Mouse (Mus musculus): Measurements from ENCODE around the gene Tmem141. TPM values are rescaled to one million over a fixed set of nuclear protein-coding genes. Genes with fewer than 3 reads are reported as not detected.
A peak's percentile ranks its signal among the peaks of the same experiment; 100 is the strongest.

The Tmem141 gene
- polyA plus RNA-seq, 1 experiment: 18.3 TPM

DNA sequence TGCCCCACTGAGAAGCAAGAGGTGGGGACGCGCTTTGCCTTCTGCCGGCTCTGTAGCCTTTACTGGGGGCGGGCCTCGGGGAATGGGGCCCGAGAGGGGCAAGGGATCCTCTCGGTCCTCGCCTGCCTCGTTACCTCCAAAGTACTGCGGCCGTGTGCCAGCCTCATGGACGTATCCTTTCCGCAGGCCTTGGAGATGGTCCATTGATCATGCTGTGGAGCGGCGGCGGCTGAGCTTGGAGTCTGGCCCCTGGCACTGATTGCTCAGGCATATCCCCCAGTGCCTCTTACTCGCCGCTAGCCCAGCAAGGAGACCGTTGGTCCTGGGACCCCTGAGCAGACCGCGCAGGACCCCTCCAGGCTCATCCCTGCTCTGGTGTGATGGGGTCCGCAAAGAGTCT is 5.4 kb downstream of the Tmem141 start:
- Histone ChIP-seq H3K4me1 (ENCODE audit: control insufficient read depth, insufficient read depth, low read length) (no peaks in the 10 kb centered on the region), H3K4me3 (ENCODE audit: insufficient read depth, low read length) (no peak overlapping the region), H3K27ac (ENCODE audit: insufficient read depth, low read length) (no peak overlapping the region)
- TF ChIP-seq POLR2A (IDR thresholded peaks at IDR 0.05; ENCODE audit: low read depth, low read length) (no peak), CTCF (IDR thresholded peaks at IDR 0.05; ENCODE audit: borderline replicate concordance, insufficient read depth, low read length) (no peak)

DNA sequence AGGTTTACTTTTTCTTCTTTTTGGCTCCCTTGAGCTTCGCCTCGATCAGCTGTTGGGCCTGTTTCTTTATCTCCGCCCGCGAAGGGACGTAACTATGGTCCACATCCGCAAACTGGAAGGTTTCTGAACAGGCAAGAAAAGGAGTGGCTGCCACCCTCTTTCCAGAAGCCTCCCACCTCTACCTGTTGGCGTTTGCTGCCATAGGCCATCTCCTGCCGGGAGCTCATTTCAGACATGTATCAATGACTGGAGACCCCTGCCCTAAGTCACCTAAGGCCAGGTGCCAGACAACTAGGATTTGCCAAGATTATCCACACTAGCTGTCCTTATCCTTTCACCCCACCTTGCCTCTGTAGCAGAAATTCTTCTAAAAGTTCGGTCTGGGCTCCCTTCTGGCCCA is 13.1 kb downstream of the Tmem141 start:
- TF ChIP-seq CTCF (IDR thresholded peaks at IDR 0.05; ENCODE audit: borderline replicate concordance, insufficient read depth, low read length) (no peak), POLR2A (IDR thresholded peaks at IDR 0.05; ENCODE audit: low read depth, low read length) (no peak)
- no peak overlapping the region for H3K27ac ChIP-seq (ENCODE audit: insufficient read depth, low read length)
- peak overlapping the region; percentile 15; the same call in 1 of the 2 replicates for H3K4me3 ChIP-seq (ENCODE audit: insufficient read depth, low read length)
- no peaks in the 10 kb centered on the region for H3K4me1 ChIP-seq (ENCODE audit: control insufficient read depth, insufficient read depth, low read length)

DNA sequence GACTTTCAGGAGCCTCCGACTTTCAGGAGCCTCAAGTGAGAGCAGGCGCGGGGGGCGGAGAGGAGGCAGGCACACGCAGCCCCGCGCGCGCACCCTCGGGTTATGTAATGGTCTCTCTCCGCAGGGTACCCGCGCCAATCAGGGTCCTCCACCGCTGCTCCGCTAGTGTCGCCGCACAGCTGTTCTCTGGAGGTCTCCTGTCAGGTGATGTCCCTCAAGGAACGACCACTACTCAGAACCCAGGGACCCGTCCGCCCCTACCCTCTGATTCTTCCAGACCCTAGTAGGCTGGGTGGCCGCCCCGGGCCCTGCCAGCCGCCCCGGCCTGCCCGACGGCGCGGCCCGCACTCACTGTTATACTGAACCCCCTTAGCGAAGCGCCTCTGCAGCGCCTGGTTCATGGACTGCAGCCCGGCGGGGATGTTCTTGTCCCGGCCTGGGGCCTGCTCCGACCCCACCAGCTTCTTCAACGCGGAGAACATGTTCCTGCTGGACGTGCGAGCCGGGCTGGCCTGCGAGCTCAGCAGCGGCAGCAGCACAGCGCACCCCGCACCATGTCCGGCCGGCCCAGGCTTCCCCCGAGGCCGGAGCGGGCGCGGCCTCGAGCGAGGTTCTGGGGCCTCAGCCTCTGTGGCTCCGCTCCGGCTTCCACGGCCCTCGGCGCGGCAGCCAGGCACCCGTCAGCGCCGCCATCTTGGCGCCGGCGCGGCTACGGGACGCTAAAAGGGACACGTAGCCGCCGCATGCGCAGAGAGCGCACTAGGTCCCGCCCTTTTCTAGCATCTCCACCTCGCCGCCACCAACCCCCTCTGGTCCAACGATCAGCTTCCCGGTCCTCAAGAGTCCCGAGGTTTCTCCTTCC is 13.8 kb downstream of the Tmem141 start, which contains the start of gene Rabl6:
TSS of gene Rabl6 (minus strand) at position 761 of the 862 bp plus-strand sequence.
- no peak for TF ChIP-seq CTCF (IDR thresholded peaks at IDR 0.05; ENCODE audit: borderline replicate concordance, insufficient read depth, low read length)
- TF ChIP-seq POLR2A (IDR thresholded peaks at IDR 0.05; ENCODE audit: low read depth, low read length): peak; percentile 84
- Histone ChIP-seq H3K4me3 (ENCODE audit: insufficient read depth, low read length) (peak within 1 kb of the TSS; percentile 88), H3K27ac (ENCODE audit: insufficient read depth, low read length) (peak within 1 kb of the TSS; percentile 55; the same call in 1 of the 2 replicates), H3K4me1 (ENCODE audit: control insufficient read depth, insufficient read depth, low read length) (no peaks in the 10 kb centered on the region)

DNA sequence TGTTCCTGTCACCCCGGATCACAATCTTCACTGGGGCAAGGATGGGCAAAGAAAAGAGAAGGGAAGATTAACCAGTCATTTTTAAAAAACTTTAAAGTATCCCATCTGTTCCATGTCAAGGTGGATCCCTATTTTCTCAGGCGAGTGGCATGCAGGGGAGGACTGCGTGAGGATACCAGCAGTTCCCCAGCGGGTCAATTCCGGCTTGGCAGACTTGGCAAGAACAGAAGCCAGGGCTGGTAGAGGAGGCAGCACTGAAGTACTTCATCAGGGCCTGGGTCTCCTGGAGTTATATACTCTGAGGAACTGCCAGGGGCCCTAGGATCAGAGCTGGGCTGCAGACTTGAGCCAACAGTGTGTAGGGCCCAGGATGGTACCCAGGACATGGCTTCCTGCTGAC is 19.3 kb downstream of the Tmem141 start:
- no peak overlapping the region for H3K4me3 ChIP-seq (ENCODE audit: insufficient read depth, low read length)
- TF ChIP-seq CTCF (IDR thresholded peaks at IDR 0.05; ENCODE audit: borderline replicate concordance, insufficient read depth, low read length) (no peak), POLR2A (IDR thresholded peaks at IDR 0.05; ENCODE audit: low read depth, low read length) (no peak)
- H3K27ac ChIP-seq (ENCODE audit: insufficient read depth, low read length): no peak overlapping the region
- H3K4me1 ChIP-seq (ENCODE audit: control insufficient read depth, insufficient read depth, low read length): 0 out of 2 replicates have a peak, but pooled peaks cover 2% of the 10 kb centered on the region

DNA sequence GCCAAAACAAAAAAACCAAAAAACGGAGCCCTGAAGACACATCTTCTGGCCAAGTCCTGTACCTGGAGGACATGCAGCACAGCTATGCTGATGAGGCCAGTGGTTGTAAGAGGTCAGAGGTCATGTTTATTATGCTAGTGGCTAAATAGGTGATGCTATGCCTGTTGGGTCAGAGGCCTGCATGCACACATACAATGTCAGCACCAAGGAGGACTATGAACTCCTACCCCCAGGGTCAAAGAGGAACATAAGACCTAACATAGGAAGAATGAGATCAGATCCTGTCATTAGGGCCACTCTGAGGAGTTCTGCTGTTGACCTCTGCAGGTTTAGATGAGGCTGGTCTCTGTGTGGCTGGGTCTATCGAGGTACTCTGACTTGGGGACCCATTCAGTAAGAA is 21.8 kb downstream of the Tmem141 start:
- Histone ChIP-seq H3K4me1 (ENCODE audit: control insufficient read depth, insufficient read depth, low read length) (0 out of 2 replicates have a peak, but pooled peaks cover 2% of the 10 kb centered on the region), H3K27ac (ENCODE audit: insufficient read depth, low read length) (no peak overlapping the region), H3K4me3 (ENCODE audit: insufficient read depth, low read length) (no peak overlapping the region)
- no peak for TF ChIP-seq POLR2A (IDR thresholded peaks at IDR 0.05; ENCODE audit: low read depth, low read length)
- no peak for TF ChIP-seq CTCF (IDR thresholded peaks at IDR 0.05; ENCODE audit: borderline replicate concordance, insufficient read depth, low read length)

DNA sequence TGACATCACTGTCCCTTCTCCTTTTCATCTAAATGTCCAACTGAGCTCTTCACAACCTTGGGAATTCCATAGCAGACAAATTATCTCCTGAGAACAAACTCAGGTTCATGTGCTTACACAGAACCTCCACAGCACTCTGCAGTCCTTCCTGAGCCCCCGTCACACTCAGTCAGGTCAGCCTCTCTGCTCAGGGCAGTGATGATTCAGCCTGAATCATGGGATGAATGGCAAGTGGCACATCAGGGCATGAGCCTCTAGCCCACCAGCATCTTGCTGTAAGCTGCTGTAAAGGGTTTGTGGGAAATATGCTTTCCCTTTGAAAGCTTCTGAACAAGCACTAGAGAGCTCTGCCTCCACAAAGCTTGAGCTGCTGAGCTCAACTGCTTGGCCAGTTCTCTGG is 23.1 kb downstream of the Tmem141 start:
- Histone ChIP-seq H3K4me1 (ENCODE audit: control insufficient read depth, insufficient read depth, low read length) (0 out of 2 replicates have a peak, but pooled peaks cover 2% of the 10 kb centered on the region), H3K4me3 (ENCODE audit: insufficient read depth, low read length) (no peak overlapping the region), H3K27ac (ENCODE audit: insufficient read depth, low read length) (no peak overlapping the region)
- no peak for TF ChIP-seq CTCF (IDR thresholded peaks at IDR 0.05; ENCODE audit: borderline replicate concordance, insufficient read depth, low read length)
- TF ChIP-seq POLR2A (IDR thresholded peaks at IDR 0.05; ENCODE audit: low read depth, low read length): no peak

DNA sequence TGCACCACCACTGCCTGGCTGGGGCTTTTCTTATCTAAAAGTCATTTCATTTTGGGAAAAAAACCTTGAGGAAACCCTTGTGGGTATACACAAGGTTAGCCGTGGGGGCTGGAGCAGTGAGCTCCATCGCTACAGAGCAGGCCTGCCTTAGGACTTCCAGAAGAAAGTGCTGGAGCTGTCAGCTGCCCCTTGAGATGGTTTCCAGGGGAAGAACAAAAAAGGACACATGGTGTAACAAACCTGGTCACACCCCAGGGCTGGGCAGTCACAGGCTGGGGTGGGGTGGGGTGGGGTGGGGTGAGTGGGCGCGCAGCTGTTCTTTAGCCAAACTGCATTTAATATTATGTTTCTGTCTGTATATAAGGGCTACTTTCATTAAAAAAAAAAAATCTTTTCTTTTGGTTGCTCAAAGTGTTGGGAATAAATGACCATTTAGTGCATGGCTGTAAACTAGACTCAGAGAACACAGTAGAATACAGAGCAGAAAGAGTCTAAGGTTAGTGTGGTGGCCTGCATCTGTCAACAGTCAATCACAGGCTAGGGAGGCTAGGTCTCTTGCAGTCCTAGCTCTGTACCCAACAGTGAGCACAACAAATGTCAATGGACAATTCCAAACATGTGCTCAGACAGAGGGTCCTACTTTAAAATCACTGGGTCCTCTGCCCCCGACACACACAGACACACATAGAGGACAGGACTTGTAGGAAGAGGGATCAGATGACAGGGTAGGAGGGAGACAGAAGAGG is 24.9 kb downstream of the Tmem141 start:
- 0 out of 2 replicates have a peak, but pooled peaks cover 2% of the 10 kb centered on the region for H3K4me1 ChIP-seq (ENCODE audit: control insufficient read depth, insufficient read depth, low read length)
- H3K27ac ChIP-seq (ENCODE audit: insufficient read depth, low read length): no peak overlapping the region
- TF ChIP-seq CTCF (IDR thresholded peaks at IDR 0.05; ENCODE audit: borderline replicate concordance, insufficient read depth, low read length) (no peak), POLR2A (IDR thresholded peaks at IDR 0.05; ENCODE audit: low read depth, low read length) (no peak)
- no peak overlapping the region for H3K4me3 ChIP-seq (ENCODE audit: insufficient read depth, low read length)

DNA sequence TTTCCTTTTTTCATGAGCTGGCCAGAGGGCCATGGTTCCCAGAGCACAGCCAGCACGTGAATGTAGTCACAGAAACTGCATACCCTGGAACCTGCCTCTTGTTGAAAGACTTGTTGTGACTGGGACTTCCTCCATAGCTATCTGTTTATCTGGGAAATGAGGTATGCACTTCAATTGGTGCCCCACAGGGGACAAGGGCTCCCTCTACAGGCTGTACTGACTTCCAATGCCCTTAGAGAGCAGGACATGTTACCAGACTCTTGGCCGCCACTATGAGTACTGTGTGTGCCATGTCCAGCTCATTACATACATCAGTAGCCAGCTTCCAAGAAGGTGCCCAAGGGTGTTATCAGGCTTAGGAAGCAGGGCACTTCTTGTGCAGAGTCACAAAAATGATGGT is 29.9 kb downstream of the Tmem141 start:
- Histone ChIP-seq H3K27ac (ENCODE audit: insufficient read depth, low read length) (no peak overlapping the region), H3K4me1 (ENCODE audit: control insufficient read depth, insufficient read depth, low read length) (no peaks in the 10 kb centered on the region), H3K4me3 (ENCODE audit: insufficient read depth, low read length) (no peak overlapping the region)
- TF ChIP-seq POLR2A (IDR thresholded peaks at IDR 0.05; ENCODE audit: low read depth, low read length): no peak
- TF ChIP-seq CTCF (IDR thresholded peaks at IDR 0.05; ENCODE audit: borderline replicate concordance, insufficient read depth, low read length): no peak

DNA sequence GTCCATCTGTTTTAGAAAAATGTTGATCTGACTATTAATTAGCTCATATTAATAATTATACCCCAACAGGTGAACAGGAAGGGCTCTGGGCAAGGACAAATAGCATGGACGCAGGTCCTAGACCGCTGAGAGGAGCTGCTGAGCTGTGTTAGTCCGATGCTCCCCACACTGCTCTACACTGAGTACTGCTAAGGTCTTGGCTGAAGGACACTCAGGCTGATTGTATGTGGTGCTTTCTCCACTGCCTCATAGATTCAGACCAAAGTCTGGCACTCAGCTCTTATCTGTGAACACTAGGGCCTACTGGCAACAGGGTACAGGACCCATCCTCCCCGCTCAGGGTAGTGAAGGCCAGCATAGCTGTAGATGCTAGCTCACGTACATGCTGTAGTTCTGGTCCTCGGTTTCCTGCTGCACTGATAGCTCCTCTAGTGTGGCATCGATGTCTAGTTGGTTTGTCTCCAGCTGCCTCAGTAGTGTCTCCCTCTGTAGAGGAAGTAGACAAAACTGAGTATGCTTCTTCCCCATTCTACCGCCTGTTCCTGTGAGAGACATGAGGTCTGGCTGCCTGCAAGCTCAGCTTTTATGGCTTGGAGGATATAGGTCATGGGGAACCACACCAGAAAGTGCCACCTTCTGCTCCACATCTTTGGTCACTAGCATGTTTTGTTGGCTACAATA is 33.4 kb downstream of the Tmem141 start:
- Histone ChIP-seq H3K4me3 (ENCODE audit: insufficient read depth, low read length) (no peak overlapping the region), H3K27ac (ENCODE audit: insufficient read depth, low read length) (no peak overlapping the region), H3K4me1 (ENCODE audit: control insufficient read depth, insufficient read depth, low read length) (no peaks in the 10 kb centered on the region)
- no peak for TF ChIP-seq CTCF (IDR thresholded peaks at IDR 0.05; ENCODE audit: borderline replicate concordance, insufficient read depth, low read length)

All from embryonic fibroblast, embryonic 13.5 days (primary cell).